Mouse (Mus musculus) testis, postnatal 14 days (tissue): ENCODE measurements around the gene Acp5.

Experiments used
- DNase-seq: peaks from one replicate; pipeline ENCODE4 v3.0.0; 2021; ENCODE audit warnings: low spot score

The Acp5 gene

DNA sequence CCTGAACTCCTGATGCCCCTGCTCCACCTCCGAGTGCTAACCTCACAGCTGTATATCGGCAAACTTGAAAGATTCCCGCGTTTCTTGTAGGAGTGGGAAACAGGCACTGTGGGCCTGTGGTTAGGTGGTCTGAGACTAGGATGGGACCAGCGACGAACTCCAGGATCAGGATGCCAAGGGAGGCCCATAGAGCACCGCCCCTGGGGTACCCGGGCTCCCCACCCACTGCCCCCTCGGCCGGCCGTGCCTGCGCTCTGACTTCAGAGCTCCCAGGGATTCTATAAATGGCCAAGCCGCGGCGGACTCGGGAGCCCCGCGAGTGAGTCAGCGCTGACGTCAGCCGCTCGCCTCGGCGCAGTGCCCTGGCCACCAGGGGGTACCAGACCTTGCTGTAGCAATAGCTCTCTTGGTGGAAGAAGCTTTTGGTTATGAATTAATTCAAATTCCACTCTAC lies 39.6 kb downstream of the Acp5 start:
- DNase-seq, result peak; percentile 67

DNA sequence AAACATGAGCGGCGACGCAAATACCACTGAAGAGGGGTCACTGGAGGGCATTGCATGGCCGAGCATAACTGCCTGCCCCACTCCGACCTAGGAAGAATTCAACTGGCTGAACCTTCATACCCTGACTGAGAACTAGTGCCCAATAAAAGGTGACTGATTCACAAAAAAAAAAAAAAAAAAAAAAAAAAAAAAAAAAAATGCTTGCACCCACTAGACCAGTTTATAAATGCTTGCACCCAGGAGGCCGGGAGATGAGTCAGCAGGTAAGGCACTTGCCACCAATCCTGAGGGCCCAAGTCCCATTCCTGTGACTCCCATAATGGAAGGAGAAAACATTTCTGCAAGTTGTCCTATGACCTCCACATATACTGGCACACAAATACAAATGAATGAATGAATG lies 42.8 kb downstream of the Acp5 start:
- no peak for DNase-seq

DNA sequence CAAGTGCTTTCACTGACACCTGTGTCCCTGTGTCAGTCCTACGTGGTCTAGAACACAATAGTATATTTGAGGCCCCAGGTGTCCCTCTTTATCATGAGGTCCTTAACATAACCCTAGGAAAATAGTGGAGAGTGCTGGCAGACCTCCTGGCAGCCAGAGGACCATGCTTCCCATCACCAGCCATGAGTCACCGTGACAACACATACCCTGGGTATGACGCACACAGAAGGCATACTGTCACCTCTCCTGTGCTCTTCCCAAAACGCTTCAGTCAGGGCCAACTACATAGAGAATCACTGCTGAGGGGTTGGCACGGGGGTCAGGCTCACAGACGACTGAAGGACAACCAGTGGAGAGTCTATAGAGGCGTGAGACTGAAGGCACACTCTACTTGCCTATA lies 45.5 kb downstream of the Acp5 start:
- DNase-seq, result no peak

DNA sequence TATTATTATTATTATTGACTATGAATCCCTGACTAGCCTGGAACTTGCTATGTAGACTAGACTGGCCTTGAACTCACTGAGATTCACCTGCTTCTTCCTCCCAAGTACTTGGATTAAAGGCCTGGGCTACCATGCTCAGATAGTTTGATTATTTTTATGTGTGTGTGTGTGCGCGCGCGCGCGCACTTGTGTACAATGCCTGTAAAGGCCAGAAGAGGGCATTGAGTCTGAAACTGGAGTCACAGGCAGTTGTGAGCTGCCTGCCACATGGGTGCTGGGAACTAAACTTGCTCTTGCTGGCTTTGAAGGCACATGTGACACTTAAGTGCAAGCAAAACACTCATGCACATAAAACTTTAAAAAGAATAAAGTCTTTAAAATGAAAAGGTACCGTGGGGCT lies 46.2 kb downstream of the Acp5 start:
- DNase-seq, result no peak

DNA sequence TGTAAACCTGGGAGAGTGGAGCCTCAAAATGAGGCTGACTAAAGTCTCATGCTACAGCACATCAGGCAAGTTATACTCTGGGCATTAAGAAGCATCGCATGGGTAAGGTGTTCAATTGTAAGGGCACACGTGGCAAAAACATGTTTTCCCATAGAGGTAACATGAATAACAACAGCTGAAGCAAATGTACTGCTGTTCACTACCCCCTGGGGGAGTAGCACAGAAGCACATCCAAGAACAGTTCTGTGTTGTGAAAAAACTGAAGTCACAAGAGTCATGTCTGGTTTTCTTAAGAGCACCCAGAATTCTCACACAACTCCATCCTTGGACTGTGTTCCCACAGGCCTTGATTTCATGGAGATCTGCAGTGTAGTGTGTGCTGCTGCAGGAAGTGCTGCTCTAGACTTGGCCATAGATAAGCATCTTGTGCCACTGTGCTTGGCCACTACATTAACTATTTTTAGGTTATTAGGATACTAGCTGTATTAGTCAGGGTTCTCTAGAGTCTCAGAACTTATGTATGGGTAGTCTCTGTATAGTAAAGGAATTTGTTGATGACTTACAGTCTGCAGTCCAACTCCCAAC lies 48.4 kb downstream of the Acp5 start:
- DNase-seq, result no peak

DNA sequence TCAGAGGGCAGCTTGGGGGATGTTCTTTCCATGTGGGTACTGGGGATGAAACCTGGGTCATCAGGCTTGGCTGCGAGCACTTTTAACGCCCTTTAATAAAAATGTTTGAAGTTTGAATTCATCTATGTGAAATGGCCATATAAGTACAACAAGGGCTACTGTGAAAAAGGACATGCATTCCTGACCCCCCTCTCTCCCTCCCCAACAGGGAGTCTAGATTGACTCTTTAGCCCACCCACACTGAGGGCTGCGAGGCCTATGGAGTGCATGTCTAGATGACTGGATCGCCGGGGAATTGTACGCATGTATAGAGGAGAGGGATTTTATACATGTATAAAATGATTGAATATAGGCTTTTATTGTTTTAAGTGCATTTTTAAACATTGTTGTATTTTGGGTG lies 49.5 kb downstream of the Acp5 start:
- DNase-seq, result no peak

- DNase-seq, result peak; percentile 95
Observed at GRCm38 (mm10) chr9:22085022-22085834, 50.3 kb downstream of the Acp5 start, which contains the start of gene Ecsit. TSS of gene Ecsit (minus strand) at chr9:22085438.

DNA sequence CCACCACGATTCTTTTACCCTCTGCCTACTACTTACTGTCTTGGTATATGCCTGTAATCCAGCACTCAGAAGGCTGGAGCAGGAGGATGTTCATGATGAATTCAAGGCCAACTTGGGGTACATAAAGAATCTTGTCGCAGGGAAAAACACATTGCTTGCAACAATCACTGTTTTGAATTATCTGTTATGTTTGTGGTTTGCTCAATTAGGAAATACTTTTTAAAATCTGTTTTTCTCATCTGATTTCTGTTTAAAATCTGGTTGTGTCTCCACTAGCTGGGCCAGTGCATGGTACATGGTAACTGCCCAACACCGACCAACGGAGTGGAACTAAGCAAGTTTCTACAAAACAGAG lies 50.9 kb downstream of the Acp5 start:
- no peak for DNase-seq
